Mouse (Mus musculus): ENCODE measurements around the gene Mlxipl.

The Mlxipl gene

GRCm38 (mm10) chr5:135073349-135074150 lies 16.1 kb upstream of the Mlxipl start:
- ChIA-PET CTCF (interaction anchor here in 2 of 4 experiments (0.6 to 1.9 kb wide), 3 partner anchors 58 to 495 kb away, joined by 3 to 13 read pairs (median 4); no protein-coding TSS in a partner anchor), POLR2A (interaction anchor here in 3 of 4 experiments (0.6 to 3.7 kb wide), 14 partner anchors 9 to 584 kb away, joined by 3 to 14 read pairs (median 4); partner anchors contain the start of genes Abhd11 (in 2 of the 3), Bud23 (in 1 of the 3), Cldn3 (in 1 of the 3) and Dnajc30 (in 1 of the 3))

DNA sequence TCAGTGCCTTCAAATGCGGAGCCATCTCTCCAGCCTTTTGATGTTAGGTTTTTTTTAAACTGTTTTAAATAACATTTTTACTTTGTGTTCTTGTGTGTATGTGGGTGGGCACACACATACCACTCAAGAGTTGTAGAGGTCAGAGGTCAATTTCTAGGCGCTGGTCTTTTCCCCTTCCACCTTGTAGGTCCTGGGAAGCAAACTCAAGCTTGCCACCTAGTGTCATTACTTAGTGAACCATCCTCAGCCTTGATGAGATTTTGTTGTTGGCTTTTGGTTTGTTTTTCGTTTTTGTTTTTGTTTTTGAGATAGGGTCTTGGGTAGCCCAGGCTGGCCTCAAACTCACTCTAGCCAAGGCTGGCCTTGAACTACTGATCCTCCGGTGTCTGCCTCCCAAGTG lies 14.0 kb upstream of the Mlxipl start:
- POLR2A ChIA-PET = interaction anchor here in 3 of 4 experiments (0.7 to 3.7 kb wide), 9 partner anchors 11 to 156 kb away, joined by 3 to 14 read pairs (median 4); partner anchors contain the start of genes Dnajc30 (in 2 of the 3), Abhd11 (in 1 of the 3), Bud23 (in 1 of the 3) and Cldn4 (in 1 of the 3)
- CTCF ChIA-PET = interaction anchor here (0.6 to 5.5 kb wide), 6 partner anchors 14 to 143 kb away, joined by 3 to 40 read pairs (median 4); partner anchors contain the start of gene Mettl27 (in 1 of the 4)

GRCm38 (mm10) chr5:135076368-135076767 lies 13.3 kb upstream of the Mlxipl start:
- CTCF ChIA-PET = interaction anchor here in 3 of 4 experiments (0.6 to 5.5 kb wide), 7 partner anchors 34 to 169 kb away, joined by 3 to 40 read pairs (median 13); partner anchors contain the start of genes Stx1a (in 1 of the 3) and Tmem270 (in 1 of the 3)
- POLR2A ChIA-PET = interaction anchor here in 3 of 4 experiments (0.6 to 2.3 kb wide), 8 partner anchors 12 to 387 kb away, joined by 3 to 7 read pairs (median 4); partner anchors contain the start of genes Bud23 (in 2 of the 3) and Dnajc30 (in 1 of the 3)

GRCm38 (mm10) chr5:135076931-135077505 lies 12.7 kb upstream of the Mlxipl start:
- ChIA-PET POLR2A (interaction anchor here in 3 of 4 experiments (0.6 to 3.9 kb wide), 22 partner anchors 9 to 895 kb away, joined by 3 to 21 read pairs (median 4); partner anchors contain the start of genes Abhd11 (in 2 of the 3), Bud23 (in 2 of the 3), Cldn4 (in 1 of the 3) and Dnajc30 (in 1 of the 3)), CTCF (interaction anchor here (0.5 to 5.5 kb wide), 31 partner anchors 8 to 414 kb away, joined by 3 to 40 read pairs (median 6); partner anchors contain the start of genes Abhd11 (in 2 of the 4), Mlxipl (in 2 of the 4), Stx1a (in 2 of the 4) and Cldn3 (in 1 of the 4))

DNA sequence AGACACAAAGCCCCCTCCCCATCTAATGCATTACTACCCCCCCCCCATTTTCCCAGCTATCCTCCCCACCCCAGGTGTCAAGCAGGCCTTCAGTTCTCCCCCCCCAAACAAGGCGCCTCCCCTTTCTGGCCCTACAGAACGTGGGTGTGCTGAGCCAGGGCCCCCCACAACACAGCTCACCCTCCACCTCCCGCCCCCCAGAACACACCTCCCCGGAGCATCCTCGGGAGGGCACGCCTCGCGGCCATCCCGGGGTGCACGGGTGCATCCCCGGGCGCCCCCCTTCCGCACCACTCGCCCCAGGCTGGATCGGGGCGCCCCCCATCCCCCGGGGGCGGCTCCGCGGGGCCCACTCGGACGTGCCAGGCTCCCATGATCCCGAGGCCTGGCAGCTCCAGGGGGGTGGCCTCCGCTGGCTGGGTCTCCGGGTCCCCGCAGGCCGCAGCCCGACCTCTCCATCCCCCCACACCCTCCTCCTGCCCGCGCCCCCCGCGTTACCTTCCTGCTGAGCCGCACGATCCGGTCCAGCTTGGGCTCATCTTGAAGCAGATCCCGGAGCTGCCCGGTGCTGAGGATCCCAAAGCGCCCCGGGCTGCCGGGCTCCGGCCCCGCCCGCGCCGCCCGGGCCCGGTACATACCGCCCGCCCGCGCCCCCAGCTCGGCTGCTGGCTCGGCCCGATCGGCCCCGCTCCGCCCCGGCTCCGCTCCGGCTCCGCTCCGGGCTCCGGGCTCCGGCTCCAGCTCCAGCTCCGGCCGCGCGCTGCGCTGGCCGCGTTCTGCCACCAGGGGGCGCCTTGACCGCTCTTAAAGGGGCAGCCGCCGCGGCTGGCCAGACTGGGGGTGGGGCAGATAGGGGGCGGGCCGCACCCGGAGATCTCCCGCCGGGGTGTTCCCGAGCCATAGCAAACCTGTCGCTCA lies 11.9 kb upstream of the Mlxipl start, which contains the start of gene Vps37d:
Gene Vps37d, minus strand, starts transcription at position 703 of the 918 bp plus-strand sequence.
- POLR2A ChIA-PET = interaction anchor here (0.6 to 3.9 kb wide), 30 partner anchors 9 to 896 kb away, joined by 3 to 21 read pairs (median 4); partner anchors contain the start of genes Abhd11 (in 2 of the 4), Cldn4 (in 2 of the 4), Bud23 (in 1 of the 4) and Dnajc30 (in 1 of the 4)
- CTCF ChIA-PET = interaction anchor here (0.5 to 5.5 kb wide), 68 partner anchors 9 to 917 kb away, joined by 3 to 40 read pairs (median 4); partner anchors contain the start of genes Stx1a (in 3 of the 4), Abhd11 (in 2 of the 4), Mlxipl (in 2 of the 4) and Cldn3 (in 1 of the 4)

DNA sequence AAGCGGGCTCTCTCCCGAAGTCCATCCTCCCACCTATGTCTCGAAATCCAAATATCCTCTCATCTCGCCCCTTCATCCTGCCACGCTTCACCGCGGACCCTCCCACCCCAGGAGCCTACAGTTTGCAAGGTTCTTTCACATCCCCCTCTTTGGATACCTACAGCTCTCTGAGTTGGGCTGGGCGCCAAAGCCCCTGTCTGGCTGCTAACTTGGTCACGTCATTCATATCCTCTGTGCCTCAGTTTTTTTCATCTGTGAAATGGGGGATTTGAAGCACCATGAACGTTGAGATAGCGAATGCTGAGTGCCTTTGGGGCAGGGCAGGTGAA lies 11.2 kb upstream of the Mlxipl start:
- CTCF ChIA-PET = interaction anchor here in 3 of 4 experiments (0.6 to 5.5 kb wide), 38 partner anchors 10 to 856 kb away, joined by 3 to 40 read pairs (median 5); partner anchors contain the start of genes Stx1a (in 2 of the 3), Abhd11 (in 1 of the 3), Cldn3 (in 1 of the 3) and Mettl27 (in 1 of the 3)
- POLR2A ChIA-PET = interaction anchor here (0.6 to 3.9 kb wide), 19 partner anchors 10 to 171 kb away, joined by 3 to 21 read pairs (median 4); partner anchors contain the start of genes Cldn4 (in 2 of the 4), Abhd11 (in 1 of the 4), Bud23 (in 1 of the 4) and Dnajc30 (in 1 of the 4)

- ChIA-PET POLR2A (interaction anchor here in 3 of 4 experiments (0.5 to 3.9 kb wide), 12 partner anchors 11 to 389 kb away, joined by 3 to 21 read pairs (median 3); no protein-coding TSS in a partner anchor), CTCF (interaction anchor here in 3 of 4 experiments (0.6 to 5.5 kb wide), 6 partner anchors 12 to 64 kb away, joined by 3 to 40 read pairs (median 5); no protein-coding TSS in a partner anchor)
These were observed 10.1 kb upstream of the Mlxipl start for GRCm38 (mm10) chr5:135079578-135079977.

DNA sequence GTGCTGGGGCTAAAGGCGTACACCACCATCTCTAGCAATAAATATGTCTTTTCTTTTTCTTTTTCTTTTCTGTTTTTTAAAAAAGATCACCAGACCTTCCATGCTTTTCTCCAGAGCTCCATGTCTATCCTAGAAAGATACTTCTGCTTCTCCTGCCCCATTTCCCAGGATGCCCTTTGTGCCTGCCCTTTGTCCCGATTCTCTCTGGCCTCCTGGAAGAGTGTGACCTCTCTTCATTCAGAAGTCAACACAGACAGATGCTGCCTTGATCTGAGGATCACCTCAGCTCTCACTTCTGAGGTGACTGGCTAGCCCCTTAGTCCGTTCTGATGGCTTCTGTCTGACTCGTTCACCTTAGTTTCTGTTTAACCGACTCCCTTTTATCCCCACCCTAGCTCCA lies 9.2 kb upstream of the Mlxipl start:
- ChIA-PET POLR2A (interaction anchor here in 2 of 4 experiments (1.1 to 3.9 kb wide), 3 partner anchors 17 to 39 kb away, joined by 3 to 21 read pairs (median 4); no protein-coding TSS in a partner anchor), CTCF (interaction anchor here in 3 of 4 experiments (0.5 to 5.5 kb wide), 4 partner anchors 17 to 498 kb away, joined by 3 to 40 read pairs (median 6); no protein-coding TSS in a partner anchor)

GRCm38 (mm10) chr5:135086871-135087270 lies 2.8 kb upstream of the Mlxipl start:
- ChIA-PET POLR2A (no interaction called here), CTCF (no interaction called here)

GRCm38 (mm10) chr5:135100981-135101380 lies 11.3 kb downstream of the Mlxipl start:
- ChIA-PET CTCF (interaction anchor here (0.6 to 3.0 kb wide), 6 partner anchors 12 to 194 kb away, joined by 3 to 8 read pairs (median 4); partner anchors contain the start of genes Mlxipl (in 2 of the 4) and Vps37d (in 1 of the 4)), POLR2A (interaction anchor here in 1 of 4 experiments (1.0 kb wide), 1 partner anchor 92 kb away, joined by 3 read pairs; the partner anchor contains the start of gene Abhd11)

GRCm38 (mm10) chr5:135103999-135104660 lies 14.4 kb downstream of the Mlxipl start:
- ChIA-PET CTCF (interaction anchor here (0.6 to 1.4 kb wide), 11 partner anchors 14 to 197 kb away, joined by 3 to 5 read pairs (median 3); no protein-coding TSS in a partner anchor), POLR2A (interaction anchor here in 3 of 4 experiments (0.7 to 1.2 kb wide), 3 partner anchors 58 to 249 kb away, joined by 3 to 5 read pairs (median 3); no protein-coding TSS in a partner anchor)

GRCm38 (mm10) chr5:135106758-135107256 lies 17.1 kb downstream of the Mlxipl start:
- CTCF ChIA-PET = interaction anchor here (0.6 to 2.3 kb wide), 21 partner anchors 9 to 460 kb away, joined by 3 to 14 read pairs (median 4); partner anchors contain the start of genes Tmem270 (in 1 of the 4) and Vps37d (in 1 of the 4)
- POLR2A ChIA-PET = interaction anchor here in 3 of 4 experiments (0.6 to 4.5 kb wide), 33 partner anchors 9 to 958 kb away, joined by 3 to 32 read pairs (median 5); partner anchors contain the start of genes Abhd11 (in 2 of the 3), Stx1a (in 2 of the 3), Tbl2 (in 2 of the 3) and Cldn3 (in 1 of the 3)

GRCm38 (mm10) chr5:135107521-135108501 lies 18.1 kb downstream of the Mlxipl start:
- CTCF ChIA-PET = interaction anchor here (0.5 to 3.0 kb wide), 18 partner anchors 9 to 359 kb away, joined by 3 to 16 read pairs (median 4); partner anchors contain the start of genes Vps37d (in 2 of the 4) and Tmem270 (in 1 of the 4)
- POLR2A ChIA-PET = interaction anchor here in 3 of 4 experiments (0.6 to 4.5 kb wide), 31 partner anchors 11 to 201 kb away, joined by 3 to 32 read pairs (median 5); partner anchors contain the start of genes Abhd11 (in 2 of the 3), Tbl2 (in 2 of the 3), Baz1b (in 1 of the 3) and Cldn3 (in 1 of the 3)

GRCm38 (mm10) chr5:135109017-135109416 lies 19.3 kb downstream of the Mlxipl start:
- ChIA-PET CTCF (interaction anchor here (0.5 to 3.0 kb wide), 16 partner anchors 8 to 271 kb away, joined by 3 to 16 read pairs (median 4); partner anchors contain the start of genes Cldn13 (in 1 of the 4) and Vps37d (in 1 of the 4)), POLR2A (interaction anchor here in 3 of 4 experiments (0.6 to 4.5 kb wide), 32 partner anchors 10 to 327 kb away, joined by 3 to 32 read pairs (median 4); partner anchors contain the start of genes Abhd11 (in 3 of the 3), Baz1b (in 1 of the 3), Cldn3 (in 1 of the 3) and Cldn4 (in 1 of the 3))

Data from embryonic stem cell, embryonic (primary cell).